In genomic region chr4:41639913-41640507, GRCm38 (mm10) we compare ENCODE assay signal across 8 mouse cellular contexts. TPM values are rescaled to one million over a fixed set of nuclear protein-coding genes. Genes with fewer than 3 reads are reported as not detected.
DNase-seq lines count a peak whose midpoint lies in the region; ATAC-seq lines count a peak whose summit lies in the region.

Gene Enho (minus strand): TSS chr4:41640324.

- DNase-seq in ES-CJ7 (ENCODE audit: low read depth, low spot score): peak; percentile 73
- DNase-seq in cerebellum, adult 11 months: peak; percentile 97
- peak; percentile 96 for DNase-seq in forebrain, embryonic 14.5 days (ENCODE audit: low spot score)
- peak; percentile 96 to 97 for DNase-seq in heart, postnatal 10 days
- DNase-seq in large intestine, adult 2 months (ENCODE audit: low read depth, low spot score): peak; percentile 67
- DNase-seq in telencephalon, adult 2 months (ENCODE audit: low read depth, low spot score): peak; percentile 80

- intact Hi-C loops in heart, postnatal 10 days (cut with DNase I): no loop called here

- no peaks in the 10 kb centered on the region for H3K9me3 ChIP-seq in forebrain, embryonic 14.5 days (replicated peaks; ENCODE audit: control insufficient read depth, low read length)
- H3K9me3 ChIP-seq in liver, embryonic 16.5 days (replicated peaks; ENCODE audit: control insufficient read depth, low read length): no peaks in the 10 kb centered on the region
- no peaks in the 10 kb centered on the region for H3K9me3 ChIP-seq in neural tube, embryonic 13.5 days

- peak within 1 kb of the TSS; percentile 72 for H3K4me3 ChIP-seq in forebrain, embryonic 14.5 days (ENCODE audit: low read depth, low read length)
- peak within 1 kb of the TSS; percentile 50 for H3K4me3 ChIP-seq in liver, embryonic 16.5 days (ENCODE audit: low read depth, low read length)
- peak within 1 kb of the TSS; percentile 73 for H3K4me3 ChIP-seq in neural tube, embryonic 13.5 days

- H3K27me3 ChIP-seq in forebrain, embryonic 14.5 days (replicated peaks; ENCODE audit: control insufficient read depth, insufficient read depth, low read length): no peaks in the 10 kb centered on the region
- peaks cover 15% of the 10 kb centered on the region for H3K27me3 ChIP-seq in liver, embryonic 16.5 days (ENCODE audit: control insufficient read depth, insufficient read depth, low read depth, low read length)
- no peaks in the 10 kb centered on the region for H3K27me3 ChIP-seq in neural tube, embryonic 13.5 days

- peak within 1 kb of the TSS; percentile 62 for H3K4me2 ChIP-seq in forebrain, embryonic 14.5 days (ENCODE audit: low read length)
- H3K4me2 ChIP-seq in liver, embryonic 16.5 days (ENCODE audit: low read depth, low read length): peak within 1 kb of the TSS; percentile 80
- peak within 1 kb of the TSS; percentile 69 for H3K4me2 ChIP-seq in neural tube, embryonic 13.5 days

- peak within 1 kb of the TSS; percentile 98 for H3K9ac ChIP-seq in forebrain, embryonic 14.5 days (ENCODE audit: low read length)
- peak within 1 kb of the TSS; percentile 42 for H3K9ac ChIP-seq in liver, embryonic 16.5 days (ENCODE audit: low read depth, low read length)
- peak within 1 kb of the TSS; percentile 95 for H3K9ac ChIP-seq in neural tube, embryonic 13.5 days

- H3K27ac ChIP-seq in forebrain, embryonic 14.5 days (ENCODE audit: low read depth, low read length): peak within 1 kb of the TSS; percentile 91
- H3K27ac ChIP-seq in liver, embryonic 16.5 days (ENCODE audit: low read length): no peak within 1 kb of the TSS
- H3K27ac ChIP-seq in neural tube, embryonic 13.5 days (replicated peaks): peak within 1 kb of the TSS; percentile 93

- peaks cover 3% of the 10 kb centered on the region; the same call in 1 of the 2 replicates for H3K36me3 ChIP-seq in forebrain, embryonic 14.5 days (ENCODE audit: control insufficient read depth, insufficient read depth, low read length)
- no peaks in the 10 kb centered on the region for H3K36me3 ChIP-seq in liver, embryonic 16.5 days (ENCODE audit: control insufficient read depth, insufficient read depth)
- peaks cover 11% of the 10 kb centered on the region for H3K36me3 ChIP-seq in neural tube, embryonic 13.5 days

- H3K4me1 ChIP-seq in forebrain, embryonic 14.5 days (ENCODE audit: control insufficient read depth, insufficient read depth, low read length): peaks cover 13% of the 10 kb centered on the region
- H3K4me1 ChIP-seq in liver, embryonic 16.5 days (ENCODE audit: control insufficient read depth, low read depth, low read length): peaks cover 9% of the 10 kb centered on the region
- peaks cover 61% of the 10 kb centered on the region for H3K4me1 ChIP-seq in neural tube, embryonic 13.5 days (replicated peaks)

- under 1% methylated on average over 57 of the region's 74 CpGs for whole genome bisulfite sequencing in forebrain, embryonic 14.5 days
- WGBS in large intestine, adult 2 months: under 1% methylated on average over 71 of the region's 74 CpGs
- WGBS in liver, embryonic 16.5 days (ENCODE audit: insufficient replicate concordance): 0% methylated on average over 62 of the region's 74 CpGs
- 0% methylated on average over 53 of the region's 74 CpGs for WGBS in neural tube, embryonic 13.5 days

- peak; percentile 95 for ATAC-seq in forebrain, embryonic 14.5 days
- ATAC-seq in liver, embryonic 16.5 days (ENCODE audit: low read depth): peak; percentile 88
- ATAC-seq in neural tube, embryonic 13.5 days (ENCODE audit: low read depth): peak; percentile 88

RNA-seq across cellular contexts. Expression of gene Enho, which starts in this region (rescaled TPM):
- polyA plus RNA-seq in forebrain, embryonic 14.5 days (2014; fragmentation: Nextera tagmentation; extraction: Ambion mirVana): 64.7 and 73.9 TPM in 2 replicates
- 1 to 10 TPM; 4.2 to 4.4 TPM for total RNA-seq in heart, postnatal 10 days (2021)
- polyA plus RNA-seq in large intestine, adult 2 months (2012; rRNA removed): 4.0 and 5.4 TPM in 2 replicates
- polyA plus RNA-seq in liver, embryonic 16.5 days (2015; fragmentation: Nextera tagmentation; extraction: Ambion mirVana): 3.2 and 4.5 TPM in 2 replicates
- polyA plus RNA-seq in neural tube, embryonic 13.5 days (2015; fragmentation: Nextera tagmentation; extraction: Ambion mirVana): 79.3 and 81.9 TPM in 2 replicates

Comparison
In these comparisons a context has a peak if more than half of its experiments do, and no peak if none do; other contexts are left out.
1. RNA of gene Enho (polyA plus RNA-seq): 79.3 to 81.9 TPM in neural tube, embryonic 13.5 days and 64.7 to 73.9 TPM in forebrain, embryonic 14.5 days; 4.0 to 5.4 TPM in large intestine, adult 2 months and 3.2 to 4.5 TPM in liver, embryonic 16.5 days; every median in the first group is over 10 times any median in the second.
2. H3K9ac ChIP-seq: peak in every context shown above with its lines; median percentile 98 in forebrain, embryonic 14.5 days; 95 in neural tube, embryonic 13.5 days; 42 in liver, embryonic 16.5 days.
3. Peak in every context shown above with its lines, with median percentiles within 50 percentile points of each other: DNase-seq, ATAC-seq, H3K4me2 ChIP-seq and H3K4me3 ChIP-seq.